Mouse (Mus musculus) neutrophil, adult 5-6 weeks (primary cell): ENCODE results near the gene Vmn1r231. TPM values are rescaled to one million over a fixed set of nuclear protein-coding genes. Genes with fewer than 3 reads are reported as not detected.

Experiments used
- ATAC-seq: fragments of 151-379, 151-347 bp; 2 replicates; pipeline ENCODE4 v1.8.0; 2017; ENCODE audit warnings: mild to moderate bottlenecking, moderate TSS enrichment; ENCODE audit not compliant: insufficient number of reproducible peaks, poor library complexity, low FRiP score, severe bottlenecking; ENCODE audit errors: extremely low read depth
- total RNA-seq: library from RNA; stranded (forward); fragments of 200-1000 nt; gene quantifications from 2 replicates; pipeline ENCODE4 v1.2.3, GENCODE M21; 2017

Vmn1r231 gene
- total RNA-seq, result not detected in 2 replicates

DNA sequence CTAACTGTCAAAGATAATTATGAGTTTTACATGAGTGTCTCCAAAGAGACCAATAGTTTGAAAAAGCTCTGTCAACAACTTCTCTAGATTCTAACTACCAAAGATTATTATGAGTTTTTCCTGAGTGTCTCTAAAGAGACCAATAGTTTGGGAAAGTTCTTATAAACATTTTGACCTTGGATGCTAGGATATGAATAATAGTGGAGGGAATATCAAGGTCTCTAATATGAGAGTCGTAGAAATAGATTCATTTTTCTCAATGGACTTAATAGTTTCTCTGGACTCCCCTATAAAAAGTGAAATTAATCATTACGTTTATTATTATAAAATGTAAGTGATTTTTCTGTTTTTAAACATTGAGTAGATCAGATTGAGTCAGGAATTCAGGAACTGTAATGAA, at the start of gene Vmn1r231:
Gene Vmn1r231 (minus strand): TSS at position 101 of the 400 bp plus-strand sequence.
- no peak for ATAC-seq

GRCm38 (mm10) chr17:20946636-20947035, 41.7 kb upstream of the Vmn1r231 start:
- no peak for ATAC-seq

GRCm38 (mm10) chr17:20946026-20946565, 41.2 kb upstream of the Vmn1r231 start:
- ATAC-seq, result no peak

GRCm38 (mm10) chr17:20944985-20945891, 40.3 kb upstream of the Vmn1r231 start, which contains the start of gene Ppp2r1a:
Gene Ppp2r1a, plus strand, starts transcription at chr17:20945311.
- ATAC-seq, result peak; percentile 93

- ATAC-seq, result no peak
These were observed 39.3 kb upstream of the Vmn1r231 start for GRCm38 (mm10) chr17:20944226-20944625.

DNA sequence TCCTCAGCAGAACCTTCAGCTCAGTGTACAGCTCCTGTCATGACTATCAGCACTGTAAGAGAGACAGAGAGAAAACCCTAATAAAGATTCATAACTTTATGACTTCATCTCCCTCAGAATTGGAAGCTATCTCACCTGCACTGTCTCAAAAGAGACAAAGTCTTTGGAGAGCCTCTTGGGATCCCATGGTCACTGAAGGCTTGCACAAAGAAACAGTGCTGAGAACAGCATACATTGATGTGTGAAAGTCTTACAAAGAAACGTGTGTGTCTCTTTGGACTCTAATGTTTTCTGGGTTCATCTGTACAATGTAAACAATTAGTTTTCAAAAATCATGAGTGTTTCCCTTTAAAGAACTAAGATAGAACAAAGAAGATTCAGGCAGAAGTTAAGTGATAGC, 14.7 kb upstream of the Vmn1r231 start, which contains the start of gene Vmn1r232:
Gene Vmn1r232 (minus strand): TSS at position 101 of the 400 bp plus-strand sequence.
- ATAC-seq, result no peak

DNA sequence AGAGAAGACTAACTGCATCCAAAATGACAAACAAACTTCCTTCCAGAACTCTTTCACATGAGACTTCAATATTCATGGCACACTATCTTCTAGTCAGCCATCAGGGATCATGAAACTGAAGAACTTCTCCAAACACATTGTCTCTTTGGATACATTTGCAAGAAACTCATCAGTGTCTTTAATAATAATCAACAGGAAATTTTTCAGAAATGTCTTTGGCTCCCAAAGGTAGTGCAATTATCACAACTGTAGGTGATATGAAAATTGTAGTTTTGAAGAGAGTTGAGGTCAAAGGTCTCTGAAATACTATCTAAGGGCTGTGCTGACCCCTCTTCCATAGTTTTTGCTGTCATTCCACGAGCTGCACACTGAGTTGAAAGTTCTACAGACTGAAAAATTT, 64.7 kb downstream of the Vmn1r231 start, which contains the start of gene Vmn1r230:
Gene Vmn1r230 (plus strand): TSS at position 301 of the 400 bp plus-strand sequence.
- no peak for ATAC-seq

Other genes starting within 250 kb of the Vmn1r231 start
- gene Vmn1r226, start 222.2 kb downstream of the Vmn1r231 start, total RNA-seq, result not detected in 2 replicates
- gene Vmn1r227, start 175.2 kb downstream of the Vmn1r231 start, total RNA-seq, result 0.37 TPM in 1 of 2 replicates, not detected in the other
- 0.12 TPM in 1 of 2 replicates, not detected in the other for gene Vmn1r228, start 118.9 kb downstream of the Vmn1r231 start, total RNA-seq
- gene Vmn1r229, start 93.5 kb downstream of the Vmn1r231 start, total RNA-seq, result 0.12 TPM in 1 of 2 replicates, not detected in the other
- 0.12 TPM in 1 of 2 replicates, not detected in the other for gene Vmn1r230, start 64.6 kb downstream of the Vmn1r231 start, total RNA-seq
- not detected in 2 replicates for gene Vmn1r232, start 14.6 kb upstream of the Vmn1r231 start, total RNA-seq
- 109 and 120 TPM in 2 replicates for gene Ppp2r1a, start 40.2 kb upstream of the Vmn1r231 start, total RNA-seq
- not detected in 2 replicates for gene Vmn1r233, start 91.4 kb upstream of the Vmn1r231 start, total RNA-seq
- gene Zfp160, start 103.8 kb upstream of the Vmn1r231 start, total RNA-seq, result 19.4 and 19.8 TPM in 2 replicates